Mouse (Mus musculus) cerebellum, adult (tissue): Measurements from ENCODE around the gene Gnb1.

Source experiments
- ATAC-seq: cut with Nextera tagmentation; 2 replicates; pipeline ENCODE4 v1.9.2; 2017; ENCODE audit warnings: mild to moderate bottlenecking, moderate library complexity, mixed read lengths; ENCODE audit not compliant: insufficient number of reproducible peaks, low FRiP score, low TSS enrichment

Gnb1 gene

GRCm38 (mm10) chr4:155573155-155573554 is 82.0 kb downstream of the Gnb1 start:
- no peak for ATAC-seq

- no peak for ATAC-seq
Observed at GRCm38 (mm10) chr4:155573876-155574275, 82.7 kb downstream of the Gnb1 start.

- ATAC-seq = no peak
Observed at GRCm38 (mm10) chr4:155574931-155575330, 83.8 kb downstream of the Gnb1 start.

- no peak for ATAC-seq
Observed at GRCm38 (mm10) chr4:155575521-155575920, 84.4 kb downstream of the Gnb1 start.

GRCm38 (mm10) chr4:155577132-155577531 is 86.0 kb downstream of the Gnb1 start:
- no peak for ATAC-seq

- ATAC-seq = no peak
Observed at GRCm38 (mm10) chr4:155577741-155578140, 86.6 kb downstream of the Gnb1 start.

- no peak for ATAC-seq
Observed at GRCm38 (mm10) chr4:155578336-155579125, 87.4 kb downstream of the Gnb1 start.

GRCm38 (mm10) chr4:155580420-155580819 is 89.3 kb downstream of the Gnb1 start:
- ATAC-seq = no peak

- no peak for ATAC-seq
Observed at GRCm38 (mm10) chr4:155582279-155582905, 91.2 kb downstream of the Gnb1 start.

GRCm38 (mm10) chr4:155589356-155589755 is 98.2 kb downstream of the Gnb1 start:
- ATAC-seq = no peak

- ATAC-seq = no peak
Observed at GRCm38 (mm10) chr4:155591012-155591719, 100.0 kb downstream of the Gnb1 start.

GRCm38 (mm10) chr4:155593780-155594179 is 102.6 kb downstream of the Gnb1 start:
- no peak for ATAC-seq

GRCm38 (mm10) chr4:155595777-155596176 is 104.6 kb downstream of the Gnb1 start:
- no peak for ATAC-seq

GRCm38 (mm10) chr4:155596606-155597005 is 105.4 kb downstream of the Gnb1 start:
- no peak for ATAC-seq

- ATAC-seq = no peak
Observed at GRCm38 (mm10) chr4:155598536-155598935, 107.4 kb downstream of the Gnb1 start.

- no peak for ATAC-seq
Observed at GRCm38 (mm10) chr4:155599901-155600825, 109.0 kb downstream of the Gnb1 start.

GRCm38 (mm10) chr4:155601091-155601996 is 110.2 kb downstream of the Gnb1 start, which contains the start of gene Slc35e2:
Slc35e2 (plus strand) TSS chr4:155601416.
- ATAC-seq = peak; percentile 91

- peak; percentile 26; the same call in 1 of the 2 replicates for ATAC-seq
Observed at GRCm38 (mm10) chr4:155601997-155602456, 110.9 kb downstream of the Gnb1 start.

- ATAC-seq = no peak
Observed at GRCm38 (mm10) chr4:155602753-155603152, 111.6 kb downstream of the Gnb1 start.
